Mouse (Mus musculus) forebrain, embryonic 10.5 days (tissue): ENCODE measurements around the gene Wbp2. TPM values are rescaled to one million over a fixed set of nuclear protein-coding genes. Genes with fewer than 3 reads are reported as not detected.
"Not testable (repeated sequence)": the region's sequence is repeated elsewhere in the genome, so short reads cannot be mapped to it uniquely, and the experiment has no call there.

Source experiments
- DNase-seq: peaks from one replicate; pipeline ENCODE4 v3.0.0-alpha.2; 2017; ENCODE audit warnings: low spot score; ENCODE audit errors: extremely low spot score
- H3K27ac ChIP-seq: fragments of 300-500 bp; sonication (generic); 2 replicates; pipeline ENCODE4 v1.5.1; 2016; ENCODE audit warnings: mild to moderate bottlenecking
- H3K27me3 ChIP-seq: fragments of 300-500 bp; sonication (generic); 2 replicates; pipeline ENCODE4 v1.6.1; 2016; ENCODE audit warnings: mild to moderate bottlenecking; ENCODE audit not compliant: poor library complexity, severe bottlenecking
- H3K36me3 ChIP-seq: fragments of 300-500 bp; sonication (generic); replicated peaks from 2 replicates; pipeline ENCODE4 v1.6.1; 2016; ENCODE audit warnings: mild to moderate bottlenecking, moderate library complexity
- H3K4me1 ChIP-seq: fragments of 300-500 bp; sonication (generic); 2 replicates; pipeline ENCODE4 v1.6.1; 2016
- H3K4me3 ChIP-seq: fragments of 300-500 bp; sonication (generic); 2 replicates; pipeline ENCODE4 v1.5.1; 2016; ENCODE audit warnings: mild to moderate bottlenecking, moderate library complexity
- H3K9me3 ChIP-seq: fragments of 300-500 bp; sonication (generic); 2 replicates; pipeline ENCODE4 v1.6.1; 2016; ENCODE audit warnings: mild to moderate bottlenecking, moderate library complexity
- WGBS: fragments of 180-500 bp; shearing (Covaris S2); methylation state at CpG from one replicate; pipeline ENCODE4 v1.1.7; 2016; 5-methylcytosine and 5-hydroxymethylcytosine counted together
- polyA plus RNA-seq: library from polyadenylated mRNA; unstranded; fragments of >200 nt; fragmentation: Nextera tagmentation; extraction: Ambion mirVana; gene quantifications from 2 replicates; pipeline ENCODE4 v1.2.1, GENCODE M21; 2016

The Wbp2 gene
- polyA plus RNA-seq, 1 experiment from 2014 or later = 73.6 TPM

DNA sequence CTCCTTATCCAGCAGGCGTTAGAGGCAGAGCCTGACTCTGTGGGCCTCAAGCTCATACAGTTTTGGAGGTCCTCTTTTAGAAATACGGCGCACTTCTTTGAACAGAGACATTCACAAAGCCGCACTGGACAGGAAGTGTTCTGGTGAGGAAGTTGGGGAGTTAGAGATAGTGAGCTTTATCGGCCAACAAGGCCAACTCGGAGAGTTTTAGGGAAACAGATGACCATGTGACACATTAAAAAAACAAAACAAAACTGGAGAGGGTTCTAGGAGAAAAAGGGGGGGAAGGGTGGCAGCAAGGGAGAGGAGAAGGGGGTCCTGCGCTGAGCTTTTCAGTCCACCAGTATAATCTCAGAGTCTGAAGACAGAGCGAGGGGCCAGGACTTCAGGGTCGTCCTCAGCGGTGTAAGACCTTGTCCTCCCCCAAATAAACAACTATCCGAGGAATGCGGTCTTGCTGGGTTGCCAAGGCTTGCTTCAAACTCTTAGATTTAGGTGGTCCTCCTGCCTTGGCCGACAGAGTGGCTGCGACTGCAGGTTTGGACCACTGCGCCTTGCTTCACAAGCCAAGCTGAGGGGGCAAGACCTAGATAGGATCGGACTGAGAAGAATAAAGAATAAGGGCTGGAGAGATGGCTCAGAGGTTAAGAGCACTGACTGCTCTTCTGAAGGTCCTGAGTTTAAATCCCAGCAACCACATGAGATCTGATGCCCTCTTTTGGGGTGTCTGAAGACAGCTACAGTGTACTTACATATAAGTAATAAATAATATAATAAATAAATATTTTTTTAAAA, 7.2 kb upstream of the Wbp2 start:
- no peak for DNase-seq
- H3K27me3 ChIP-seq = no peaks in the 10 kb centered on the region
- no peak overlapping the region for H3K4me3 ChIP-seq
- no peaks in the 10 kb centered on the region for H3K36me3 ChIP-seq
- H3K9me3 ChIP-seq = peaks cover 5% of the 10 kb centered on the region; the same call in 1 of the 2 replicates
- H3K27ac ChIP-seq = peak overlapping the region; percentile 40
- H3K4me1 ChIP-seq = peaks cover 10% of the 10 kb centered on the region; the same call in 1 of the 2 replicates
- 73% methylated on average over 16 of the region's 16 CpGs for WGBS

DNA sequence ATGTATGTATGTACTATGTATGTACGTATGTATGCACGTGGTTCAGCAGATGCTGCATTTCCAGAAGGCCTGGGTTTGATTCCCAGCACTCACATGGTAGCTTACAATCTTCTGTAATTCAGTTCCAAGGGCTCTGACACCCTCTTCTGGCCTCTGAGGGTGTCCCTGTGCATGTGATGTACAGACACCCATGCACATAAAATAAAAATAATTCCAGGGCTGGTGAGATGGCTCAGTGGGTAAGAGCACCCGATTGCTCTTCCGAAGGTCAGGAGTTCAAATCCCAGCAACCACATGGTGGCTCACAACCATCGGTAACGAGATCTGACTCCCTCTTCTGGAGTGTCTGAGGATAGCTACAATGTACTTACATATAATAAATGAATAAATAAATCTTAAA, 6.2 kb upstream of the Wbp2 start:
- H3K27ac ChIP-seq, H3K9me3 ChIP-seq, H3K36me3 ChIP-seq, H3K4me3 ChIP-seq, H3K27me3 ChIP-seq, DNase-seq: not testable (repeated sequence)
- WGBS = 93% methylated on average over 6 of the region's 6 CpGs
- H3K4me1 ChIP-seq = peaks cover 13% of the 10 kb centered on the region

DNA sequence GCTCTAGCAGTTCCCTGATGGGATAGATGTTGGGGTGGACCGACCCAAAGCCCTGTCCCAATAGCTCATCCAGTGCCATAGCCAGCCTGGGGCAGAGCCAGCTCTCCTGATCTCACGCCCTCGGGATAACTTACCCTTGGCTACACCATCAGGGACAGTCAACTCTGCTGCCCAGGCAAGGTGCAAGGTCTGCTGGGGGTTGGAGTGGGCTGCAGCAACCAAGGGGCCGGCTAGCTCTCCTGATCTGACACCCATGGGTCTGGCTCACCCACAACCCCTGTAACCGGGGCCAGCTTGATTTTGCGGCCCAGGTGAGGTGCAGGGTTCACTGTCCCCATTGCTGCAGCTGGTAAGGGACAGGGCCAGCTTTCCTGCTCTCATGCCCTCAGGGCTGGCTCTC, 4.8 kb upstream of the Wbp2 start:
- Histone ChIP-seq H3K4me1 (peaks cover 19% of the 10 kb centered on the region), H3K36me3 (no peaks in the 10 kb centered on the region), H3K27me3 (no peaks in the 10 kb centered on the region), H3K9me3 (peaks cover 1% of the 10 kb centered on the region; the same call in 1 of the 2 replicates), H3K4me3 (no peak overlapping the region; the same call in 1 of the 2 replicates), H3K27ac (no peak overlapping the region)
- 86% methylated on average over 6 of the region's 6 CpGs for WGBS
- no peak for DNase-seq

- Histone ChIP-seq H3K4me3 (no peak overlapping the region), H3K4me1 (peaks cover 32% of the 10 kb centered on the region), H3K27ac (no peak overlapping the region), H3K36me3 (peaks cover 6% of the 10 kb centered on the region), H3K9me3 (no peaks in the 10 kb centered on the region), H3K27me3 (no peaks in the 10 kb centered on the region)
- WGBS = 92% methylated on average over 6 of the region's 6 CpGs
- no peak for DNase-seq
These were observed 2.8 kb upstream of the Wbp2 start for GRCm38 (mm10) chr11:116089545-116089944.

- no peaks in the 10 kb centered on the region for H3K27me3 ChIP-seq
- WGBS = 89% methylated on average over 11 of the region's 11 CpGs
- H3K9me3 ChIP-seq = no peaks in the 10 kb centered on the region
These were observed 2.1 kb upstream of the Wbp2 start for GRCm38 (mm10) chr11:116088741-116089394.

GRCm38 (mm10) chr11:116088188-116088587, 1.4 kb upstream of the Wbp2 start:
- H3K27me3 ChIP-seq = no peaks in the 10 kb centered on the region
- no peak overlapping the region for H3K27ac ChIP-seq
- no peak overlapping the region for H3K4me3 ChIP-seq
- 85% methylated on average over 8 of the region's 8 CpGs for WGBS
- peaks cover 19% of the 10 kb centered on the region for H3K36me3 ChIP-seq
- H3K9me3 ChIP-seq = no peaks in the 10 kb centered on the region
- no peak for DNase-seq
- H3K4me1 ChIP-seq = peaks cover 26% of the 10 kb centered on the region

More at GRCm38 (mm10) chr11:116088741-116089394, 2.1 kb upstream of the Wbp2 start:
- Histone ChIP-seq H3K4me1 (peaks cover 29% of the 10 kb centered on the region), H3K36me3 (peaks cover 13% of the 10 kb centered on the region), H3K27ac (no peak overlapping the region), H3K4me3 (no peak overlapping the region)
- no peak for DNase-seq

- H3K9me3 ChIP-seq = no peaks in the 10 kb centered on the region
- peak overlapping the region; percentile 89 for H3K27ac ChIP-seq
- H3K36me3 ChIP-seq = peaks cover 26% of the 10 kb centered on the region
- WGBS = 5% methylated on average over 31 of the region's 31 CpGs
- peaks cover 26% of the 10 kb centered on the region for H3K4me1 ChIP-seq
- H3K27me3 ChIP-seq = no peaks in the 10 kb centered on the region
- H3K4me3 ChIP-seq = peak overlapping the region; percentile 61
- DNase-seq = peak; percentile 85
These were observed 667 bp upstream of the Wbp2 start for GRCm38 (mm10) chr11:116087194-116088130.

- H3K36me3 ChIP-seq = peaks cover 59% of the 10 kb centered on the region
- WGBS = 95% methylated on average over 6 of the region's 6 CpGs
- peaks cover 49% of the 10 kb centered on the region for H3K4me1 ChIP-seq
These were observed 2.6 kb downstream of the Wbp2 start for GRCm38 (mm10) chr11:116084166-116084565.

GRCm38 (mm10) chr11:116083096-116083672, 3.6 kb downstream of the Wbp2 start:
- Histone ChIP-seq H3K27me3 (no peaks in the 10 kb centered on the region), H3K27ac (no peak overlapping the region), H3K4me1 (peaks cover 55% of the 10 kb centered on the region), H3K36me3 (peaks cover 64% of the 10 kb centered on the region), H3K9me3 (no peaks in the 10 kb centered on the region), H3K4me3 (no peak overlapping the region)
- DNase-seq = no peak
- 94% methylated on average over 14 of the region's 14 CpGs for WGBS

More at GRCm38 (mm10) chr11:116084166-116084565, 2.6 kb downstream of the Wbp2 start:
- Histone ChIP-seq H3K4me3 (no peak overlapping the region), H3K27ac (no peak overlapping the region), H3K9me3 (no peaks in the 10 kb centered on the region), H3K27me3 (no peaks in the 10 kb centered on the region)
- DNase-seq = no peak

DNA sequence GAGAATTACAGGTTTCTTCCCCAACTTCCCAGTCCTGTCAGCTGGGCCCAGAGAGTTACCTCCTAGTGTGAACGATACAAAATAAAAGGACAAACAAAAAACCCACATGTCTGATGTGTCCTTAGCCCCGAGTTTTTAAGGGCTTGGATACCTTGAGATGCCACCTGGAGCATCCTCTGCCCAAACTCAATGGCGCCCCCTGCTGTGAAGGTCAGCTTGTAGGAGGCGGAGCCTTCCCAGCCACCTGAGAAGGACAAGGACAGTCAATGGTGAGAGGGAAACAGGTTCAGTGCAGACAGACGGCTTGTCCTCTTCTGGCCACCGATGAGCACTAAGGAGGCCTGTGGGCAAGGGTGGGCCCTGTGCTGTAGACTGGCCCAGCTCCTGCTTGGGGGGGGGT, 5.7 kb downstream of the Wbp2 start:
- H3K4me1 ChIP-seq = peaks cover 63% of the 10 kb centered on the region
- WGBS = 76% methylated on average over 6 of the region's 6 CpGs
- no peak for DNase-seq

DNA sequence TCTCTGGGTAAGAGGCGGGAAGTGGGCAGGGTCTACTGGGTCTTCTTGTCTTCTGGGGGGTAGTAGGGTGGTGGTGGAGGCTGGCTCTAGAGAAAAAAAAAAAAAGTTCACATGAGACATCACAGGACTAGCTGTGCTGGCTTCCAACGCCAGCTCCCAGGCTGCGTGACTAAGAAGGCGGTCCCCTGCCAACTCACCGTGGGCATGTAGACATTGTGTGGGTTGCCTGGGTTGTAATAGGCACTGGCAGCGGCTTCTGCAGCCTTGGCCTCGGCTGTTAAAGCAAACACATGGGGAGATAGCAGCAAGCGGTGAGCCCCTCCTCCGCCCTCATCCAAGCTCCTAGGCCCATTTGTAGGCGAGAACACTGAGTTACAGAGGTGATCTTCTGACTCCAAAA, 7.3 kb downstream of the Wbp2 start:
- no peak for DNase-seq
- Histone ChIP-seq H3K4me3 (peak overlapping the region; percentile 47; the same call in 1 of the 2 replicates), H3K27me3 (no peaks in the 10 kb centered on the region), H3K9me3 (no peaks in the 10 kb centered on the region), H3K4me1 (peaks cover 59% of the 10 kb centered on the region), H3K36me3 (peaks cover 58% of the 10 kb centered on the region), H3K27ac (peak overlapping the region; percentile 80)
- 93% methylated on average over 10 of the region's 10 CpGs for WGBS

More for the DNA sequence above, 5.7 kb downstream of the Wbp2 start:
- 0 out of 2 replicates have a peak overlapping the region, but pooled peaks have one; percentile 13 for H3K27ac ChIP-seq
- H3K27me3 ChIP-seq = no peaks in the 10 kb centered on the region
- H3K9me3 ChIP-seq = no peaks in the 10 kb centered on the region
- H3K36me3 ChIP-seq = peaks cover 64% of the 10 kb centered on the region
- H3K4me3 ChIP-seq = no peak overlapping the region
